Mouse (Mus musculus) cerebellum, postnatal 4 days (tissue): ENCODE results near the gene Tuba4a.
"Not testable (repeated sequence)": the region's sequence is repeated elsewhere in the genome, so short reads cannot be mapped to it uniquely, and the experiment has no call there.

Experiments used
- DNase-seq, 2 experiments: peaks; one replicate each; pipeline ENCODE4 v3.0.0; 2022; ENCODE audit warnings: low spot score in 2 of 2, mixed read lengths in 1 of 2

Gene Tuba4a

GRCm38 (mm10) chr1:75236117-75237050 is 16.7 kb upstream of the Tuba4a start, which contains the start of gene Dnajb2:
Dnajb2 (plus strand) TSS chr1:75236406.
- DNase-seq, result peak in 1 of 2 experiments; percentile 70

DNA sequence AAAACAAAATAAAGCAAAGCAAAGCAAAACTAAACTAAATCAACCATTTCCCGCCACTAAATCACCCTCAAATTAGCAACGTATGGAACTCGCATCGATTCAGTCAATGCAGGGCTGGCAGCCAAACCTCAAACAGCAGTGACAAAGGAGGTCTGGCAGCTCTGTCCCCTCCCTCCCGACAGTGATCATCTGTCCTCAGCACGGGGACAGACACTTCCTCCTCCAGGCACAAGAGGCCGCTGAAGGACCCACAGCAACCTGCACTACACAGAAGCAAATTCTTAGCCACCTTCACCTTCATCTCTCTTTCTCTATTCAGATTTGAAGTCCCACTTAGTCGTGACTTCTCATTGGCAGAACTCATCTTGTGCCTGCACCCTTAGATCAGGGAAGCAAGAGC is 14.9 kb upstream of the Tuba4a start:
- DNase-seq, result peak in 1 of 2 experiments; percentile 66

DNA sequence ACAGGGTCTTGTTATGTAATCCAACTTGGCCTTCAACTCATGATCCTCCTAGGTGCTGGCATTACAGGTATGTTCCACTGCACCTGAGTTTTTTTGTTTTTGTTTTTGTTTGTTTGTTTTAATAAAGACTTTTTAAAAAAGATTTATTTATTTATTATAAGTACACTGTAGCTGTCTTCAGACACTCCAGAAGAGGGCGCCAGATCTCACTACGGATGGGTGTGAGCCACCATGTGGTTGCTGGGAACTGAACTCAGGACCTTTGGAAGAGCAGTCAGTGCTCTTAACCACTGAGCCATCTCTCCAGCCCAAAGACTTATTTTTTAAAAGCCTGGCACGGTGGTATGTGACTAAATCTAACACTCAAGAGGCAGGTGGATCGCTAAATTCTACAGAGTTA is 12.8 kb upstream of the Tuba4a start:
- DNase-seq, result not testable (repeated sequence)

DNA sequence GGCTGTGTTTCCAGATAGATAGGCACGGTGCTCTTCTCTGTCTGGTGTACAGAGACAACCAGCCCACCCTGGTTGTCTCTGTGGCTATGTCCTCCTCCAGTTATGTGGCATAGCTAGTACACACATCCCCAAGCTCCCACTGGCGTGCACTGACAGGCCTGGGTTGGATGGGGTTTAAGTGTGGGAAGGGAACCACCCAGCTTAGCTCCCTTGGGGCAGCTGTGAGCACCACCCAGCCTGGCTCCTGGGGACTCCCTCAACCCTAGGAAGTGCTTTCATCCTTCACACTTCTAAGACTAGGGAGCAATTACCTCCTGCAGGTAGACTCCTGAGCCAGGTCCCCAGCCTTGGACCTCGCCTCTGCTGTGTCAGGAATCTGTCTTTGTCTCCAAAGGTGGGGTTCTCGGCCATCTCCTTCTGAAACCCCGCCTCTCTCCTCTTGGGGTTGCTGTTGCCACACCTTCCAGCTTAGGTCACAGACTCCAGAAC is 12.0 kb upstream of the Tuba4a start, which contains the start of gene A630095N17Rik:
Gene A630095N17Rik (minus strand): TSS at position 439 of the 489 bp plus-strand sequence.
- no peak for DNase-seq

DNA sequence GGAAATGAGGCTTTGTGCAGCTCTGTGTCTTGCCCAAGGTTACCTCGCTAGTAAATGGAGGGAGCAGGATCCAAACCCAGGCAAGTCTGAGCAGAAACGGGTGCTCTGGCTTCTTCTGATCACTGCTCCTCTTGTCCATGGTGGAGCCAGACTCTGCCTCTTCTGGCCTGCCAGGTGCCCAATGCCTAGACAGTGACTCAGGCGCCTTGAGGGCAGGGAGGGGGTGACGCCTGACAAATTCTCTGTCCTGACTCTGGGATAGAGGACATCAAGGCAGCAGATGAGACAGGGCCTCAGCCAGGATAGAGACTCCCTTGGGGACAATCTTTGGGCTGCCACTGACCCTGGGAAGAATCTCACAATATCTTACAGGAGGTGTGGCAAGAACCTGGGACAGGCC is 11.6 kb upstream of the Tuba4a start:
- DNase-seq, result no peak

- no peak for DNase-seq
Observed at GRCm38 (mm10) chr1:75230335-75230994, 10.8 kb upstream of the Tuba4a start.

DNA sequence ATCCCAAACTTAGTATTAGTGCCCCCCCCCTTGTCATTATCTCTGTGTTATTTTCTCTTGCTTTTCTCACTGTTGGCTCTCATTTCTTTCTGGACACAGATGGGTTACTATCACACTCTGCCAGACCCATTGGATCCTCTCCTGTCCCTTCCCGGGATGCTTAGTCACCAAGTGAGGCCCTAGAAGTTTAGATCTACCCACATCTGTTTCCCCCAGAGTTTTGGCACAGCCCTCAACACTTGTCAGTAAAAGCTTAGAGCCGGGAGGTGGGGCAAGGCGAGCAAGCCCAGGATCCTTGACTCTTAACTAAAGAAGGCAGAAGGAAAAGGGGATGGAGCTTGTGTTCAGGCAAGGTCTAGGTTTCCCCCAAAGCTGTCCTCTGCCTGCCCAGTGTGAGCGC is 9.5 kb upstream of the Tuba4a start:
- DNase-seq, result no peak

DNA sequence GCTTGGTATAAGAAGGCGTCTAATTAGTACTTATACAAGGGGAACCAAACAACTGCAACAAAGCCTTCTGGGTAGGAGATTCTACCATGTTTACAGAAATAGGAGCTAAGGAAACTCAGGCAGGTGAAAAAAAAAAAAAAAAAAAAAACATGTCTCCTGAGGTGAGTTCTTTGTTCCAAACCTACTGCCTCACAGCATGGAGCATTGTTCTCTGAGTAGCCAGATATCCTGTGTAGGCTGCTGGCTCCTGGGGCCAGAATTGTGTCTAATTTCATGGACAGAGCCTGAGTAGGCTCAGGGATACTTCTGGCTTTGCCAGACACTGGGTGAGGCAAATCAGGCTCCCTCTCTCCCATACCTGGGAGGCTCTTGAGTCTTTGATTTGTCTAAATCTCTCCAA is 8.0 kb upstream of the Tuba4a start:
- DNase-seq, result no peak

DNA sequence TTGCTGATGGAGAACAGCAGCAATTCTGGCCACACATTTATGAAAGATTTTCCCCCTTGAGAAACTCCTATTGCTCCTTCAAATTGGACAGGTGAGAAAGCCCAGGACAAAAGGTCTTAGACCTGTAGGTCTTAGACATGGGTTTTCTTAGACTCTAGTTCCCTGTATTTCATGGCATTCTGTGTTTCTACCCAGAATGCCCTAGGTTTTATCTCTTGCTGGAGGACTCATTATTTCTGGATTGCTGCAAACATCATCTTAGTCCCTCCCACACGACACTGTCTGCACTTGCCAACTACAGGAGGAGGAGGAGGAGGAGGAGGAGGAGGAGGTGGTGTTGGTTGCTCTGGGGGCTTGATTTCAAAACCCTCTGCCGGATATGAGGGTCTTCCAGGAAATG is 6.5 kb upstream of the Tuba4a start:
- DNase-seq, result no peak

GRCm38 (mm10) chr1:75225473-75225872 is 5.8 kb upstream of the Tuba4a start:
- DNase-seq, result no peak

- no peak for DNase-seq
Observed at GRCm38 (mm10) chr1:75223532-75223931, 3.9 kb upstream of the Tuba4a start.

DNA sequence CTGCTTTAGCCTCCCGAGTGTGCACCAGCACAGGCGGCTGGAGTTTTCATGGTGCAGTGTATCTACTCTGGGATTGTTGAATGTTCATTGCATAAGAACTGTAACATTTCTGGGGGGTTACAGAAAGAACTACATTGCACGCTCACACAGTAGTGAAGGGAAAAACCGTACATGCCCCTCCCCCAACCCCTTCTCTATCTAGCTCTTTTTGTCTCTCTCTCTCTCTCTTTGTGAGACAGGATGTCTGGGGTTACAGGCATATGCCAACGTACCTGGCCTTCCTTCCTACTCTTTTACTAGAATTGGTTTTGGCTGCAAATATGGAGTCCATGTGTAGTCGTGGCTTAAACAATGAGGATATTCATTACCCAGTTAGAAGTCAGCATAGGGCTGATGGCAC is 3.3 kb upstream of the Tuba4a start:
- no peak for DNase-seq

DNA sequence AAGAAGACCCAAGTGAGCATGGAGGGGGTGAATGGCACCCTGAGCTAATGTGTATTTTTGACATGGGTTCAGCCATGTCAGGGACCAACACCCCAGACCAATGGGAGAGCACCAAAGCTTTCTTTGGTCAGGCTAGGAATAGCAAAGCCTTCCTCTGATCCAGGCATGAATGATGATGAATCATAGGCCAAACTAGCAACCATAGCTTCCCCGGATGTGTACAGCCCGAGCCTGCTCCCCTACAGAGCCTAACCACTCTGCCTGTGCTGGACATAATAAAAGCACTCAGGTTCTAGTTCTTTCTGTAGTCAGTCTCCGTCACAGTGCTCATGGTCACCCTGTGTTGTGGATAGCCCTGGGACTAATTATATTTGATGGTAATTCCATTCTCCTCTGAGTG is 1.9 kb upstream of the Tuba4a start:
- DNase-seq, result no peak

- DNase-seq, result peak; percentile 68 to 69
Observed at GRCm38 (mm10) chr1:75219078-75219477, 587 bp downstream of the Tuba4a start.

DNA sequence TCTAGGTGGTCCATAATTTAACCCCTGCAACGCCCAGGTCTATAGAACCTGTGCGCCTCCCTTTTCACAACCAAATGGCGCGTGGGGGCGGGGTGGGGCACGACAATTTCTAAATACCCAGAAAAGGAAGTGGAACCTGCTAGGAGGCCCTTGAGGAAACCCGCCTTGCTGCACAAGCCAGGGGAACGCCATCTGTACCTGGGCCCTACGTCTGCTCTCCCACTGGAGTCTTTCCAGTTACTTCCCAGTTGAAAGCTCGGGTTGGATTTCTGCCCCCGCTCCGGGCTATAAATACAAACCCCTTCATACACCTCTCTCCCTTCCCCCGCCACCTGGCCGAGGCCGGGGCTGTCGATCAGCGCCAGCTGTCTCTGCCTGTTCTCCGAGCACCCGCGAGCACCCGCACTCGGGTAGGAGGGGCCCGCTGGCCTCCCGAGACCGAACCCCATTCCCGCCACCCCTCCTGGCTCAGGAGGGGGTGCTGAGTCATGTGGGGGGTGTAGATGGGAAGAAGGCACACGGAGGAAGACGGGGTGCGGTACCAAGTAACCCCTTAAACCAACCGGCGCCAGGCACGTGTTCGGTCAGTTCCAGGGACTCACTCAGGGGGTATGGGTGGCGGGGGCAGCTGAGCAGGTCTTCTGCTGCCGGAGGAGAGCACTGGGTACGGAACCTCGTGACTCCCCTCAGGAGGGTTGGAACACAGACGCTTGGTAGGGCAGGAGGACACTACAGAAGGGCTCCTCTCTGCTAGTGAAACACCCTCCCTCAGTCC is 1.3 kb downstream of the Tuba4a start:
- DNase-seq, result no peak

GRCm38 (mm10) chr1:75217893-75218226 is 1.8 kb downstream of the Tuba4a start:
- no peak for DNase-seq

GRCm38 (mm10) chr1:75216797-75217585 is 2.7 kb downstream of the Tuba4a start:
- DNase-seq, result no peak

- no peak for DNase-seq
Observed at GRCm38 (mm10) chr1:75215785-75216184, 3.9 kb downstream of the Tuba4a start.

- no peak for DNase-seq
Observed at GRCm38 (mm10) chr1:75214886-75215285, 4.8 kb downstream of the Tuba4a start.

- DNase-seq, result no peak
Observed at GRCm38 (mm10) chr1:75214442-75214841, 5.2 kb downstream of the Tuba4a start.

DNA sequence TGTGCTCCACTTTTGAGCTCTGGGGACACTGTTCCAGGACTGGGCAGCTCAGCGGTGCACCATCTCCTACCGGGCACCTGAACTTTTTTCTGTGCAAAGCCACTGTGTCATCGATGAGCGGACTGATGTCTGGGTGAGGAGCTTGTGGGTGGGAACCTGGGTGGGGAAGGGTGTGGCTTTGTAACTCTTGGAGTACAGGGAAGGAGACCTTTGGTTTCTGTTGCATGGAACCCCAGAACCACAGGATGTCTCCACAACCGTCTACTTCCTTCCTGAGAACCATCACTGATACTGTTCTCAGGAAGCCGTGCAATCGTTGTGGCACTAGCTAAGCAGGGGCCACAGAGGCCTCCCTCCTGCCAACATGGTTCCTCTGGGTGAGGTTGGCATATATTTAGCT is 6.6 kb downstream of the Tuba4a start:
- DNase-seq, result no peak
